Mouse (Mus musculus) right cerebral cortex, postnatal 25 days (tissue): ENCODE measurements around the gene Cd70.

Experiments
- DNase-seq: peaks from one replicate; pipeline ENCODE4 v3.0.0; 2022

Cd70 gene

DNA sequence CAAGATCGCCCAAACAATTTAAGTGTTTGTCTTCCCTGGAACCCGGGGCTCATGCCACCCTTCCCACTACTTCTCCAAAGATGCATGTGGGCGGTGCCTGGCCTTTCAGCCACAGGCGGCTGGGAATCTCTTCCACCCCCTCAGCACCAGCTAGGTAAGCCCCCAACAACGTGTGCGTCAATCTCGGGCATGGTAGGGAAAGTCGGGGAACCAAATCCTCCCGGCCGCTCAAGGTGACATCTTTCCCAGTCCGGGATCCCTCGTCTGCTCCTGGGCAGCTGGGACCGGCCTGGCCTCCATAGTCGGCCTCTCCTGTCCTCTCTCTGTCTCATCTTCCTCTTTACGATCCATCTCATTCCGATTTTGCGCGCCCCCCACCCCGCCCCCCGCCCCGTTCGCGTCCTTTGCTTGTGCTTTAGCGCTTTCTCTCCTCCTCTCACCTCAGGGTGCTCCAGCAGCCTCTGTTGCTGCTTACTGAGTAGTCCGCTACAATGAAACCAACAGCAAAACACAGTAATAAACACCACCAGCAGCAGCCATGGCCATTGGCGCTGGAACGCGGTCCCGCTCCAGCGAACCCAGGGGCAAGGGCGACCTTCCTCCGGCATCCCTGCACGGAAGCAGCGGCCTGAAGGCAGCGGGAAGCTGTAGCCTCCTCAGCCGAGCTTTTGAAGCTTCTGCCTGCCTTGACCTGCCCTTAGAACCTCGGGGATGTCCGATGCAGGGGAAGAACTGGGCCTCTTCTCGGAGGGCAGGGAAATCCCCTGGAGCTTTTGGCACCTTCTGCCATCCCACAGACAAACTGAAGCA lies at the start of gene Cd70:
TSS of gene Cd70 (minus strand) at position 784 of the 810 bp plus-strand sequence.
- no peak for DNase-seq

GRCm38 (mm10) chr17:57198252-57198651 lies 48.7 kb upstream of the Cd70 start:
- DNase-seq, result no peak

DNA sequence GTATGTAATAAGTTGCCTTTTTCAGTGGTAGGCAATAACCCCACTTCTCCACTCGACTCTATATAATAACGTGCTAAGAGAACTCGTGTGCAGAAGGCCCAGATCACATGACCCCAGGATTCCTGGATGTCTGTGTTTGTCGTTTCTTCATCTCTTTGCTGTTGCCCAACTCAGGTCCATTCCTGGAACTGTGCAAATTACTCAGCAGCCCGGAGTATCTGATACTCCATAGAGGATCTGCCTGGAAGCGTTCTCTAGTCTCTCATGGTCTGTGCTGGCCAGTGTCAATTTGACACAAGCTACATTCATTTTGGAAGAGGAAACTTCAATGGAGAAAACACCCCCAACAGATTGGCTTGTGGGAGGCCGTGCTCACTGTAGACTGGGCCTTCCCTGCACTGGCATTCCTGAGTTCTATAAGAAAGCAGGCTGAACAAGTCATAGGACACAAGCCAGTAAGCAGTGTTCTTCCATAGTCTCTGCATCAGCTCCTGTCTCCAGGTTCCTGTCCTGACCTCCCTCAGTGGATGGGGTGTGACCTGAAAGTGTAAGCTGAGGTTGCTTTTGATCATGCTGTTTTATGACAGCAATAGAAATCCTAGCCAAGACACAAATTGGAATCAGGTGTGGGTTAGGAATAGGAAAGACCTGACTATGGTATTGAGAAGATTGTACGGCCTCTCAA lies 45.9 kb upstream of the Cd70 start:
- DNase-seq, result no peak

- DNase-seq, result no peak
These were observed 45.2 kb upstream of the Cd70 start for GRCm38 (mm10) chr17:57194771-57195170.

DNA sequence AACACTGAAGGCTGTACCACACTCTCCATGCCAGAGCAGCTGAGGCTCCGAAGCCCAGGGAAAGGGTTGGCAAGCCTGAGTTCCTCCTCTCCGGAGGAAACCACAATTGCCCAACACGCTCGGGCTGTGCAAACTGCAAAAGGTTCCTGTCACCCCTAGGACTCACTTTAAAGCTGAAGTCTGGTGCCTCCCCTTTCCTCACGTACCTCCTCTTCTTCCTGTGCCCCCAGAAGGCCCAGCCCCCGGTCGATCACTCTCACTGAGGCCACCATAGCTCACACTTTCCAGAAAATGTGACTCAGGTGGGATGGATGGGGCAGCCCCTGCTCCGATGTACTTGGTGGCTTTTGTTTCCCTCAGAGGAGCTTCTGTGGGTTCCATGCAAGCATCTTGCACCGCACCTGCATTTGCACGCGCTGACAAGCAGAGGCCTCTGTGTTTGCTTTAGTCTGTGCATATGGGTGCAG lies 44.5 kb upstream of the Cd70 start, which contains the start of gene Tnfsf14:
TSS of gene Tnfsf14 (minus strand) at position 137 of the 467 bp plus-strand sequence.
- DNase-seq, result no peak

GRCm38 (mm10) chr17:57188510-57189192 lies 39.1 kb upstream of the Cd70 start:
- DNase-seq, result no peak

DNA sequence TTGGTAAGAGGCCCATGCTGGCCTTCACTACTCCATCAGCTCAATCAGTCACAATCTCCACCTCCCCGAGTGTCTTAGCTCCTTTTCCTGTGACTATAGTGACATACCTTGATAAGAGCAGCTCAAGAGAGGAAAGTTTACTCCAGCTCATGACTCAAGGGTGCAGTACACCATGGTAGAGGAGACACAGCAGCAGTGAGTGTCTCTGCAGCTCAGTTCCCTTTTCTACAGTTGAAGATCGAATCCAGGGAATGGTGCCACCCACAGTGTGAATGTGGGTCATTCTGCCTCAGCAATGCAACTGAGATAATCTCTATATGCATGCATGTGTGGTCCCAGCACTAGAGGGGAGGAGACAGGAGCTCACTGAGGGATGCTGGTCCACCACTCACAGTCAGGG lies 36.1 kb upstream of the Cd70 start:
- DNase-seq, result no peak

DNA sequence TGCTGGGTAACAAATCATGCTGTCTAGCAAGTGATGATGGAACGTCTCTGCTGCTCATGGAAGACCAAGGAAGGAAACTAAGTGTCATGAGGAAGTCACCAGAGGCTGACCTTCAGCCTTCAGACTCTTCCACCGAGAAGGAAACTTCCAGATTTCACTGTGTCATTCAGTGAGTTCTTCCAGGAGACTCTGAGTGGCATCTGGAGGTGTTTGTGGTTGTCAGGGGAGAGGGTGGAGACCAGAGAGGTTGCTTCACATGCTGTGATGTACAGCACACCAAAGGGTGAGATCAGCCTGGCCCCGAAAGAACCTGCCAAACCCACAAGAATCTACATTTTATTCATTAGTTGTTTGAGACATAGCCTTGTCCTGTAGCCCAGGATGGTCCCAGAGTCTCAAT lies 33.3 kb upstream of the Cd70 start:
- no peak for DNase-seq

DNA sequence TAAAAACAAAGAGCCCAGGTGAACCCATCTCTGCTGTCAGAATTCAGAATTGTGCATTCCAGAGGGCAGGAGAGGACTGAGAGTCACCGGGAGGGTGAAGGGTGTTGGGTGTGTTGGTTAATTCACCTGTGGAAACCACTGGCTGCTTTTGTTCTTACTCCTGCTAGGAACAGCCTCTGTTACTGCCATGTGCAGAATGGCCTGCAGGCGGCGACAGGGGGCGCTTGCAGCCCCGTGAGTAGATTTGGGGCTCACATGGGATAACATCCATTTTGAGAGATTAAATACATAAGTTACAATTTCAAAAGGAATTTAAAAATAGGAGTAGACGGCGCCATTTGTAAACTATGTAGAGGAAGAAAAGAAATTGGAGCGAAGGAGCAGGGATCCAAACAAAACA lies 30.8 kb upstream of the Cd70 start:
- no peak for DNase-seq

- no peak for DNase-seq
These were observed 23.8 kb upstream of the Cd70 start for GRCm38 (mm10) chr17:57173351-57173750.

DNA sequence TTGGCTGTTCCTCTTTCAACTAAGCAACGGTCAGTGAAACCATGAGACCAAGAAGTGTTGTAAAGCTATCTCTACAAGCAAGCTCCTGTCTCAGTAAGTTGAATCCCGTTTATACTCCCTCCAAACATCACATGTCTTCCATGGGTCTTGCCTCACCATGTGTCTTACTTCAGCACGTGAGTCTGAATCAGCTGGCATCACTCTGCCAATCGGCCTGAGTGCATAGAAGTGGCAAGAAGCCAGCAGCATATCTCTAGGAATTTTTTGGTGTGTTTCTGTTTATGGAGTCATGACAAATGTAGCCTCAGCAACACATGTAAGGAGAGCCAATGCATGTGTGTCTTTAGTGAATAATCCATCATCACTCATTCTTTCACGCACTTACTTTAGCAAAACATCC lies 22.8 kb upstream of the Cd70 start:
- DNase-seq, result no peak

DNA sequence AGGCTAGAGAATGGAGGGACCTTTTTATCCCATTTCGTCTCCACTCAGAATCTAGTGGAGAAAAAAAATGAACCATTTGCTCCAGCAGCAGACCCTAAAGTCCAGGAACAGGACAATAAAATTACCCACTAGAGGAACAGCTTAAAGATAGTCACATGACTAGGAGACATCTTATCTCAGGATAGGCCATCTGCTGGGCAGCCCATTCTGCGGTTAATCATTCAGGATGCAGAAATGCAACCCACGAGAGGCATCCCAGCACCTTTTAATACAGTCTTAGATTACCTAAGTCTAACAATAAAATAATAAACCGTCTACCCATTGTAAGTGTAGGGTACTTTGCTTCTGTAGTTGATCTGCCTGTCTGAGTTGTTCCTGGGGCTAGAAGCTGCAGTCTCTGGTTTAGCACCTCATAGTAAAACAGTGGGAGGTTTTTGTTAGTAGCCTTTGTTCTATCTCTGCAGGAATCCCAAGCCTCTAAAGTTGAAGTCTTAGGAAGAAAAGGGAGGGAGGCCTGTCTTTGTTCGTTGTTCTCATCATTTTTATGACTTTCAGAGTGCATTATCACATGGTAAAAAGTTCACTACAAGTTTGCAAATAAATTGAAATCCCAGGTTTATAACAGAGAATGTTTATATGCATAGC lies 21.2 kb upstream of the Cd70 start:
- DNase-seq, result no peak

GRCm38 (mm10) chr17:57166800-57167791 lies 17.5 kb upstream of the Cd70 start:
- DNase-seq, result peak; percentile 77

GRCm38 (mm10) chr17:57153787-57154186 lies 4.2 kb upstream of the Cd70 start:
- no peak for DNase-seq

DNA sequence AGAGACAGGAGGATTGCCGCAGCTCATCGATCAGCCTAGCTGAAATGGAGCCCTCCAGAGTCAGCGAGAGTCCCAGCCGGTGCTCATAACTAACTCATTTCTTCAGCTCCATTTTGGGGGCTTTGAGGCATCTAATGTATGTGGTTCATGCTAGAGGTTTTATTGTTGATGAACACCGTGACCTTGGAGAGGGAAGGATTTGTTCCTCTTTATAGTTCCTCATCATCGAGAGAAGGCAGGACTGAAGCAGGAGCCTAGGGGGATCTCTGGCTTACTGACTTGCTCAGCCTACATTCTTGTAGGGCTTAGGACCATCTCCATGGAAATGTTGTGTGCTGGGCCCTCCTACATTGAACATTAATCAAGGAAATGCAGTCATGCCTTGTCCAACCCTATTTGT lies 3.4 kb upstream of the Cd70 start:
- DNase-seq, result no peak

DNA sequence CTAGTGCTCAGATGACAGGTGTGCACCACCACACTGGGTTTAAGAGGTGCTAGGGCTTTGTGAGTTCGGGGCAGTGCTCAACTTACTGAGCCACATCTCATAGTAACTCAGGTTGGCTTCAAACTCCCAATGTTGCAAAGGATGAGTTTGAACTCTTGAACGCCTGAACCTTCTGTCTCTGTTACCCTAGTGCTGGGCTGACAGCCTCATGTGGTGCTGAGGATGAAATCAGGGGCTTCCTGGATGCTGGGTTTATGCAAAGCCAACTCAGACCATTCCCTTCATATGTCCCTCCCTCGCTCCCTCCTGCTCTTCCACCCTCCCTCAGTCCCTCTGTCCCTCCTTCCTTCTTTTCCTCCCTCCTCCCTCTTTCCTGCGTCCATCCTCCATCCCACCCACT lies 1.2 kb downstream of the Cd70 start:
- DNase-seq, result no peak

DNA sequence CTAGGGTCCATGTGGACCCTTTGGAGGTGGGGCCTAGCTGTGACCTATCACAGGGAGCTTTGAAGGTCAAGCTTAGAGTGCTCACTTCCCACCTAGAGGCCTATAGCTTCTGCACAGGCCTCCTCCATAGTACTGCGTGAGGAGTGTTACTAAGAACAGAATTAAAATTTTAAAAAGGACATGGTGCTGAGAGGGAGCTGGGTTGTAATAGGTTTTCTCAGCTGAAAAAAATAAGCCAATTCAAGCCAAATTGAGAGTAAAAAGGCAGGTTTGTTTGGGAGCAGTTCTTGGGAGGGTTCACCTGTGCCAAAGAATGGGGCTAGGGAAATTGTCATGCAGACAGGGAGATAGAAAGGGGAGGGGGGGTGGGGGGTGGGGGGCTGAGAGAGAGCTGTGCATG lies 4.5 kb downstream of the Cd70 start:
- DNase-seq, result no peak

- DNase-seq, result no peak
These were observed 5.9 kb downstream of the Cd70 start for GRCm38 (mm10) chr17:57143704-57144103.

DNA sequence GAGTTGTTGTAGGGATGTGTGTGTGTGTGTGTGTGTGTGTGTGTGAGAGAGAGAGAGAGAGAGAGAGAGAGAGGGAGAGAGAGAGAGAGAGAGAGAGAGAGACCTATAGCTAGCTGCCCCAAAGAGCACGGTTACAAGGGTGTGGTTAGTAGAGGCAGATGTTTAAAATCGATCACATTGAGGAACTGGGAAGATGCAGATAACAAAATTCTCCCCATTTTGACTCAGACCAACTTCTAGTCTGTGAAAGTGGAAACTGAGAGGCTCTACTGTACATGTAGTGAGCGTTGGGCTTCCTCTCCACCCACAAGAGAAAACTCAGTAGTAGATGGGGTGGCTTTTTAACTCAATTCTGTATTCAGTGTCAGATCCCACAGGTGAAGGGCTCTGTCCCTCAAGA lies 9.9 kb downstream of the Cd70 start:
- DNase-seq, result no peak

DNA sequence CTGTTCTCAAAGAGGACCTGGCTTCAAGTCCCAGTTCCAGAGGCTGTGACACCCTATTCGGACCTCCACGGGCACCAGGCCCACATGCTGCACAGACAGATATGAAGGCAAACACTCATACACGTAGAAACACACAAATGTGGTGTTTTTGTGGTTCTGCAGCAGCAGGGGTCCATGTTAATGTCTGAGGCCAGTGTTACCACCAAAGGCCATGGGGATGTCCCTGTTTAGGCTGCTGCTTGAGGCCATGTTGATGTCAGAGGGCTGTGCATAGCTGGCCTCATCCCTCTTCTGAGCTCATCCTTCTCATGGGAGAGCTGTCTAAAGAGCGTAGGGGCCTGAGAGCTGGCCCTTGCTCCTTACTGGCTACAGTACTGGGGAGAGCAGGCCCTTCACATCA lies 10.9 kb downstream of the Cd70 start:
- no peak for DNase-seq

- DNase-seq, result no peak
These were observed 13.9 kb downstream of the Cd70 start for GRCm38 (mm10) chr17:57135635-57136034.

- no peak for DNase-seq
These were observed 14.9 kb downstream of the Cd70 start for GRCm38 (mm10) chr17:57134693-57135092.
